Mouse (Mus musculus) C2C12 (cell line): ENCODE results near the gene Kxd1.

Experiments used
- CTCF ChIP-seq: IDR thresholded peaks from one replicate; pipeline ENCODE4 v1.5.1; 2011; ENCODE audit not compliant: control insufficient read depth, insufficient read depth, insufficient read length
- MAX ChIP-seq: IDR thresholded peaks from one replicate; pipeline ENCODE4 v1.6.1; 2011; ENCODE audit warnings: mild to moderate bottlenecking, control low read depth
- MYOD1 ChIP-seq: IDR thresholded peaks from one replicate; pipeline ENCODE4 v1.6.1; 2011; ENCODE audit warnings: low read depth; ENCODE audit not compliant: control insufficient read depth, insufficient read length
- MYOG ChIP-seq: IDR thresholded peaks from one replicate; pipeline ENCODE4 v1.6.1; 2011; ENCODE audit not compliant: control insufficient read depth, insufficient read length; ENCODE audit errors: extremely low read depth
- USF1 ChIP-seq: IDR thresholded peaks from one replicate; pipeline ENCODE4 v1.6.1; 2011; ENCODE audit warnings: low read depth, mild to moderate bottlenecking, control low read depth, moderate library complexity

DNA sequence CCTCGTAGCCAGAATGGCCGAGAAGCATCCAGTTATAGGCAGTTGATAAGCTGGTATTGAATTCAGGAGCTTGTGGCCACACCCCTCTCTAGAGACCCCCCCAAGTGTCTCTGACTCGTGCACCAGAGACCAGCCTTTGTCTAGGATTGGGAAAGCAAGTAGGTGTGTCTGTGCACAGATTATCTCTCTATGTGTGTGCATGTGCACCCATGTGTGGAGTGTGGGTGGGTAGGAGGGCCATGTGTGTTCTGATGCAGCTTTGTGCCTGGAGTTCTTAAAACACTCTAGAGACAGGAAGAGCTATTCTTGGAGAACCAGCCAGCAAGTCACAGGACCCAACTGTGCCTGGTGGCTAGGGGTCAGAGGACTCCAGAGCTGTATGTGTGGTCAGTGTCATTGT, 32.8 kb upstream of the Kxd1 start:
- TF ChIP-seq CTCF (no peak), MYOG (no peak), USF1 (no peak), MAX (no peak), MYOD1 (no peak)
